Mouse (Mus musculus): Measurements from ENCODE around the gene Skida1. TPM values are rescaled to one million over a fixed set of nuclear protein-coding genes. Genes with fewer than 3 reads are reported as not detected.

Skida1 gene
- polyA plus RNA-seq, 1 experiment = 0.22 TPM

DNA sequence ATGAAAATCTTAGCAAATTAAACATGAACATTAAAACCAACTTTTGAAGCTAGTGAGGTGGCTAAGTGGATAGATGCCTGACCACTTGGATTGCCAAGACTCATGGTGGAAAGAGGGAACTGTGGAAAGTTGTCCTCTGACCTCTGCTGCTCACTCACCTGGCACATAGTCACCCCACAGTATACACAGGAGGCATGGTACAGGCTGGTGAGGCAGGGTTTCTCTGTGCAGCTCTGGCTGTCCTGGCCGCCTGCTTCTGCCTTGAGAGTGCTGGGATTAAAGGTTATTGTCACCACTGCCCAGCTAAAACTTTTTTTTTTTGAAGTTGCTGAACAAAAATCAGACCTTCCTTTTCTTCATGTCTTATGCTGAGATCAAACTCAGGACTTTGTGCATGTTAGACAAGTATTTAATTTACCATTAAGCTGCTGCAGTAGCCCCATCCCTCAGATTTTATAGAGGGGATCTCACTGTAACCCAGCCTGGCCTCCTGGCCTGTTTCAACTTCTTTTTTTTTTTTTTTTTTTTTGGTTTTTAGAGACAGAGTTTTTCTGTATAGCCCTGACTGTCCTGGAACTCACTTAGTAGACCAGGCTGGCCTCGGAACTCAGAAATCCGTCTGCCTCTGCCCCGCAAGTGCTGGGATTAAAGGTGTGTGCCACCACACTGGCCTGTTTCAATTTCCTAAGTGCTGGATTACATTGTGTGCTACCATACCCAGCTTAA, 19.4 kb upstream of the Skida1 start:
- Histone ChIP-seq H3K27ac (ENCODE audit: insufficient read depth, low read length) (no peak overlapping the region), H3K27me3 (ENCODE audit: control insufficient read depth, insufficient read depth, low read length) (no peaks in the 10 kb centered on the region), H3K4me1 (ENCODE audit: control insufficient read depth, insufficient read depth, insufficient read length) (peaks cover 5% of the 10 kb centered on the region; the same call in 1 of the 2 replicates), H3K4me3 (ENCODE audit: extremely low read depth, insufficient read depth, insufficient read length) (no peak overlapping the region), H3K36me3 (ENCODE audit: control insufficient read depth, insufficient read depth, low read length) (peaks cover 3% of the 10 kb centered on the region)
- no peak for TF ChIP-seq CTCF (IDR thresholded peaks at IDR 0.05; ENCODE audit: extremely low read depth, insufficient read depth, insufficient read length, insufficient replicate concordance)
- 93% methylated on average over 4 of the region's 4 CpGs for WGBS
- DNase-seq (ENCODE audit: low read depth in 1 of 2, low spot score in 2 of 2) = no peak

DNA sequence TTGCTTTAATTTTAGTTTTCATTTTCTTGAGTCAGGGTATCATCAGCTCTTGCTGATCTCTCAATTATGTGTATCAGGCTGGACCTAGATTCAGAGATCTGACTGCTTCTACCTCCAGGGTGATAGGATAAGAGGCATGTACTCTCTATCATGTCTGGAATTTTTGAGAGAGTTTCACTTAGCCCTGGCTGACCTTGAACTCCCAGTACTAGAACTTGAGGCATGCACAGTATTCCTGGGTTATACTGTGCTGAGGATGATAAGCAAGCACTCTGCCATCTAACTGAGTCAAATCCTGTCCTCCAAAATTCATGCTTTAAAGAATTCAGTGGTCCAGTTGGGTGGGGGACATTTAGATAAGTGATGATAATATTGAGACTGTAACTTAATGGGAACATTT, 17.6 kb upstream of the Skida1 start:
- H3K27me3 ChIP-seq (ENCODE audit: control insufficient read depth, insufficient read depth, low read length) = no peaks in the 10 kb centered on the region
- H3K4me3 ChIP-seq (ENCODE audit: extremely low read depth, insufficient read depth, insufficient read length) = no peak overlapping the region
- peaks cover 5% of the 10 kb centered on the region; the same call in 1 of the 2 replicates for H3K4me1 ChIP-seq (ENCODE audit: control insufficient read depth, insufficient read depth, insufficient read length)
- DNase-seq (ENCODE audit: low read depth in 1 of 2, low spot score in 2 of 2) = no peak
- no peak overlapping the region for H3K27ac ChIP-seq (ENCODE audit: insufficient read depth, low read length)
- no peaks in the 10 kb centered on the region; the same call in 1 of the 2 replicates for H3K36me3 ChIP-seq (ENCODE audit: control insufficient read depth, insufficient read depth, low read length)
- TF ChIP-seq CTCF (IDR thresholded peaks at IDR 0.05; ENCODE audit: extremely low read depth, insufficient read depth, insufficient read length, insufficient replicate concordance) = no peak
- no peak for TF ChIP-seq POLR2A (IDR thresholded peaks at IDR 0.05; ENCODE audit: low read depth, low read length)

DNA sequence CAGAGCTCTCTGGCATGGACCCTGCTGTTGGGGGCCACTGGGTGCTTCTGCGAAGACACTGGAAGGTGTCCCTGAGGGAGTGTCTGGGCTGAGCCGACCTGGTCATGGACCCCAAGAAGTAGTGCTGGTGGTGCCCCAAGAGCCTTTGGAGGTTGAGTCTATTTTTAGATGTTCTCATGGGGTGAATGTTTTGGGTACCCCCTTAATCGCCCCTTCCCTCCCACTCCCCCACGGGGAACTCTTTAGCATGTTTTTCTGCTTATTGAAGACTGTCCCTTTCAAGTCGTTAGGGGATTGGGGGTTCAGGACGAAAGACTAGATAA, 16.8 kb upstream of the Skida1 start:
- peak overlapping the region; percentile 70 for H3K27ac ChIP-seq (ENCODE audit: insufficient read depth, low read length)
- H3K27me3 ChIP-seq (ENCODE audit: control insufficient read depth, insufficient read depth, low read length) = no peaks in the 10 kb centered on the region

DNA sequence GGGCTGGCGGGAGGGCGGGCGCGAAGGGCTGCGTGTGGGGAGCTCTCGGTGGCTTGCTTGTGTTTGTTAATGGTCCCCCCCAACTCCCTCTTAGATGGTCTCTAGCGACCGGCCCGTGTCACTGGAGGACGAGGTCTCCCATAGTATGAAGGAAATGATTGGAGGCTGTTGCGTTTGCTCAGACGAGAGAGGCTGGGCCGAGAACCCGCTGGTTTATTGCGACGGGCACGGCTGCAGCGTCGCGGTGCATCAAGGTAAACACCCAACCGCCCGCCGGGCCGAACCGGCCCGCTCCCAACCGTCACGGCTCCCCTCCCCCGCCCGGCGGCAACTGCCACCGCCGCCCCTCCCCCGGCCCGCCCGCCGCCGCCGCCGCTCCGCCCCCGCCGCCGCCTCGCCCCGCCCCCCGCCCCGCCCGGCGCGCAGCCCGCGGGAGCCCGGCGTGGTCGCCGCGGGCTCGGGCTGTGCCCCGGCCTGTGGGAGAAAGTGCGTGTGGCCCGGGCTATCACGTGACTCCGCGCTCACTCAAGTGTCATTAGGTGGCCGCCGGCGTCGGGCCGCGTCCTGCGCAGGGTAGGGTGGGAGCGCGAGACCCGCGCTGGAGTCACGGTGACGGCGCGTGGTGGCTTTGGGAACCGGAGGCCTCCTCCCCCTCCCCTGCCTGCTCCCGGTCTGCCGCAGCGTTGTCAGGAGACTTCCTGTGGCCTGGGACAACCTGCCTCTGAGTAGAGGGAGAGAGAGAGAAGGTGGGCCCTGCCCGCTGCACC, 16.3 kb upstream of the Skida1 start:
- TF ChIP-seq CTCF (IDR thresholded peaks at IDR 0.05; ENCODE audit: extremely low read depth, insufficient read depth, insufficient read length, insufficient replicate concordance) = no peak
- TF ChIP-seq POLR2A (IDR thresholded peaks at IDR 0.05; ENCODE audit: low read depth, low read length) = 0 out of 2 replicates have a peak, but pooled peaks have one; percentile 37
- no peaks in the 10 kb centered on the region; the same call in 1 of the 2 replicates for H3K36me3 ChIP-seq (ENCODE audit: control insufficient read depth, insufficient read depth, low read length)
- H3K27me3 ChIP-seq (ENCODE audit: control insufficient read depth, insufficient read depth, low read length) = no peaks in the 10 kb centered on the region
- H3K4me1 ChIP-seq (ENCODE audit: control insufficient read depth, insufficient read depth, insufficient read length) = peaks cover 5% of the 10 kb centered on the region; the same call in 1 of the 2 replicates
- H3K4me3 ChIP-seq (ENCODE audit: extremely low read depth, insufficient read depth, insufficient read length) = peak overlapping the region; percentile 89
- peak; percentile 31 to 68 for DNase-seq (ENCODE audit: low read depth in 1 of 2, low spot score in 2 of 2)
- peak overlapping the region; percentile 91 for H3K27ac ChIP-seq (ENCODE audit: insufficient read depth, low read length)
- WGBS = under 1% methylated on average over 50 of the region's 85 CpGs

More for the DNA sequence above, 16.8 kb upstream of the Skida1 start:
- Histone ChIP-seq H3K4me1 (ENCODE audit: control insufficient read depth, insufficient read depth, insufficient read length) (peaks cover 5% of the 10 kb centered on the region; the same call in 1 of the 2 replicates), H3K36me3 (ENCODE audit: control insufficient read depth, insufficient read depth, low read length) (no peaks in the 10 kb centered on the region; the same call in 1 of the 2 replicates), H3K4me3 (ENCODE audit: extremely low read depth, insufficient read depth, insufficient read length) (peak overlapping the region; percentile 76)
- WGBS = 12% methylated on average over 6 of the region's 6 CpGs
- no peak for TF ChIP-seq POLR2A (IDR thresholded peaks at IDR 0.05; ENCODE audit: low read depth, low read length)
- no peak for TF ChIP-seq CTCF (IDR thresholded peaks at IDR 0.05; ENCODE audit: extremely low read depth, insufficient read depth, insufficient read length, insufficient replicate concordance)
- DNase-seq (ENCODE audit: low read depth in 1 of 2, low spot score in 2 of 2) = no peak

DNA sequence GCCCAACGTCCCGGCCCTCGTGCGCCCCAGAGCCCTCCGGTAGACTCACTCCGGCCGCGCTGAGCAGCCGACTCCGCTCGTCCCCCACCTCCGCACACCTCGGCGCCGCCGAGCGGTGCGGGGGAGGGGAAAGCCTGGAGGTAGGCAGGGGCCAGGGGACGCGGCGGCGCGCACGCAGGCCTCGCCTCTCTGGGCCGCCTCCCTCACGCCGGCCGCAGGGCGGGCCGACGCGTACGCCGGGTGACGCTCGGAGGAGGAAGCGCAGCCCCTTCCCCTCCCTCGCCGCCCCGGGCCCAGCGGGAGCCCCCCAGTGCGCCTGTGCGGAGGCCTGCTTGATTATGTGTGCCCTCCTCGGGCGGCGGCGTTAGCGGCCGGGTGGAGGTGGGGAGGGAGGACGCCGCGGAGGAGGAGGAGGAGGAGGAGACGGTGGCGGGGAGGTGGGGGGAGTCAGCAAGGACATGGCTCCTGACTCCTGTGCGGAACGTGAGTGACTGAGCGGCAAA, 15.6 kb upstream of the Skida1 start:
- TF ChIP-seq CTCF (IDR thresholded peaks at IDR 0.05; ENCODE audit: extremely low read depth, insufficient read depth, insufficient read length, insufficient replicate concordance) (no peak), POLR2A (IDR thresholded peaks at IDR 0.05; ENCODE audit: low read depth, low read length) (peak; percentile 77)
- H3K4me3 ChIP-seq (ENCODE audit: extremely low read depth, insufficient read depth, insufficient read length) = peak overlapping the region; percentile 89
- peaks cover 5% of the 10 kb centered on the region; the same call in 1 of the 2 replicates for H3K4me1 ChIP-seq (ENCODE audit: control insufficient read depth, insufficient read depth, insufficient read length)
- H3K27ac ChIP-seq (ENCODE audit: insufficient read depth, low read length) = peak overlapping the region; percentile 91
- under 1% methylated on average over 57 of the region's 58 CpGs for WGBS
- H3K27me3 ChIP-seq (ENCODE audit: control insufficient read depth, insufficient read depth, low read length) = no peaks in the 10 kb centered on the region
- DNase-seq (ENCODE audit: low read depth in 1 of 2, low spot score in 2 of 2) = peak; percentile 81 to 88
- no peaks in the 10 kb centered on the region; the same call in 1 of the 2 replicates for H3K36me3 ChIP-seq (ENCODE audit: control insufficient read depth, insufficient read depth, low read length)

DNA sequence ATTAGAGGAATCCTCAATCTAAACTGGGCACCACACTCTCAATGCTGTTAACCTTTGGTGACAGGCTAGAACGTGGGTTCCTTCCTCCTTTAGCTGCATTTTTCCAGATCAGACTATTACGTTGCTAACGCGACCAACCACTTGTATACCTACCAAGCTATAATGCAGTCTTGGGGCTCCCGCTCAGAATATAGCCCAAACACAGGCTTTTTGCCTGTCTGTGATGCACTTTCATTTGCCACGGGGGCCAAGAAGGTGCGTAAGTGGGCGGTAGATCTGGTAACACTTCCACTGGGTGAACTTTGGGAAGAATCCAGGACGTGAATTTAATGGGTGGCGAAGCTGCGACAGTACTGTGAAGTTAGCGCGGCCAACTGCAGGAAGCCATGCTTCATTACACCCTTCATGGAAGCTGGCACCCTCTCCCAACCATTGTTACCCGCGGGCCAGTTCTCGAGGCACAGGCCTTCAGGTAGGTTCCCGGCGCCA, 15.0 kb upstream of the Skida1 start:
- H3K27me3 ChIP-seq (ENCODE audit: control insufficient read depth, insufficient read depth, low read length) = no peaks in the 10 kb centered on the region
- WGBS = under 1% methylated on average over 18 of the region's 18 CpGs
- H3K4me3 ChIP-seq (ENCODE audit: extremely low read depth, insufficient read depth, insufficient read length) = peak overlapping the region; percentile 89
- peaks cover 5% of the 10 kb centered on the region; the same call in 1 of the 2 replicates for H3K4me1 ChIP-seq (ENCODE audit: control insufficient read depth, insufficient read depth, insufficient read length)
- peak in 1 of 2 experiments; percentile 49 for DNase-seq (ENCODE audit: low read depth in 1 of 2, low spot score in 2 of 2)
- peak overlapping the region; percentile 91 for H3K27ac ChIP-seq (ENCODE audit: insufficient read depth, low read length)
- TF ChIP-seq CTCF (IDR thresholded peaks at IDR 0.05; ENCODE audit: extremely low read depth, insufficient read depth, insufficient read length, insufficient replicate concordance) (no peak), POLR2A (IDR thresholded peaks at IDR 0.05; ENCODE audit: low read depth, low read length) (no peak)
- H3K36me3 ChIP-seq (ENCODE audit: control insufficient read depth, insufficient read depth, low read length) = no peaks in the 10 kb centered on the region; the same call in 1 of the 2 replicates

Data from spleen, adult 2 months (tissue).